Mouse (Mus musculus): ENCODE measurements at regions not wholly inside any gene's neighbourhood (a gene's known extent, or its start where the extent isn't known, plus 50 kb on each side); places are given as distances from the start of the nearest gene placed in this dataset.

DNA sequence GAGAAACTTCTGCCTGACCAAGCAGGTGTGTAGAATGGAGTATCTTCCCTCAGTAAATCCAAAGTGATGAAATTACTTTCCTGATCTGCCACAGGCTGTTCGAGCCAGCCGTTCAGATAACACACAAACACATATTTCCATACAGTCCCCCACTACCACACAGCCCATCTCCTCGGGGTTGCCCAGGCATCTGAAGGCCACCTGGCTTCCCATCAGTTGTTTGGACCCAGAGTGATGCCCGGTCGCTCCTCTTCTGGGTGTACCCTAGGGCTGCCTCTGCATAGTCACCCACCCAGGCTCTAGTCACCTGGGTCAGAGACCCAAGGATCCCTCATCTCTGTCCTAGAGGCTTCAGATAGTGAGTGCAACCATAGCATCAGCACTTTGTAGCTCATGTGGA is 107.9 kb downstream of the CK137956 start:
- in situ Hi-C loops (cut with MseI, MboI): no loop called here

DNA sequence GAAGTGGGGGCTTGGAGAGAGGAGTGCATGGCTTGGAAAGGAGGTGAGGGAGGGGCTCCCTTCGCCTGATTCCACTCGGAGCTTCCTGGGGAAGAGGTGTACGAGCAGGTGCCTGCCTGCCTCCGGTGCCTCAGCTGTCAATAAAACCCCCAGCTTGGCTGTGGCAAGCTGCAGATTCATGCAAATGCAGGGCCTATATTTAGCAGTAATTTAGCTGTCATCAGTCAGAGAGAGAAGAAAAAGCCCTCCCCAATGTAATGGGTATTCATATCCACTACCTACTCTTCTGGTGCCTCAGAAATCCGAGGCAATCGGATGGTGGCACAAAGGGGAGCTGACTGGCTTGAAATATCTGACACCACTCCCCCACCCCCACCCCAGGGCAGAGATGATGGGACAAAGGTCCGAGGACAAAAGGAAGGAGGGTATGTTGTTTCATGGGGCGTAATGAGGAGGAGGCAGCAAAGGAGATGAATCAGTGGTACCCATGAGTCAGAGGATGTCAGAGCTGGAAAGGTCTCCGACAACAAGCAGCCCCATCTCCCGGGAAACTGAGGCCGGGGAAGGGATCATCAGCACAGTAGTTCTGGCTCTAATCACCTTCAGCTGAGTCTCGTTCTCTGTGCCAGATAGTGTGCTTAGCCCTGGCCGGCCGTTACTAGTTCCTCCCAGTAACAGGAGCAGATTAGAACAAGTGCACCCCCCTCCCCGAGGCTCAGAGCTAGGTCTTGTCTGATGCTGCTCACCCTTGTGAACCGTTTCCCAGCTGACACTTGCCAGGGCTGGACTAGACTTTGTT is 109.2 kb downstream of the CK137956 start:
- in situ Hi-C loops (cut with MseI, MboI): no loop called here

DNA sequence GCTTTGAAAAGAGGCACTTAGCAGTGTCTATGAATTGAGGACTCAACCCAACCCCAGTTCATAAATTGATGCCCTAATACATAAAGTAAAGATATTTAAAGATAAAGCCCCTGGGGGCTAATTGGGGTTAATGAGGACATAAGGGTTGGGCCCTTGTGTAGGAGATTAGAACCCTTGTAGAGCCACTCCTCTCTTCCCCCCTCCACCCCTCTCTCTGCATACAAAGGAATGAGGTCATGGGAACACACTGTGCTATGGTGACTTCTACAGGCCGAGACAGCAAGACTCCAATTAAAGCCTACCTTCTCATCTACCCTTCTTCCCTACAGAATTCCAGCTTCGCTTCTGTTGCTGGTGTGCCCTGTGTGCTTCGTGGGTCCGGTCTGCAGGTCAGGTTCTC is 110.5 kb downstream of the CK137956 start:
- in situ Hi-C loops (cut with MseI, MboI): no loop called here

DNA sequence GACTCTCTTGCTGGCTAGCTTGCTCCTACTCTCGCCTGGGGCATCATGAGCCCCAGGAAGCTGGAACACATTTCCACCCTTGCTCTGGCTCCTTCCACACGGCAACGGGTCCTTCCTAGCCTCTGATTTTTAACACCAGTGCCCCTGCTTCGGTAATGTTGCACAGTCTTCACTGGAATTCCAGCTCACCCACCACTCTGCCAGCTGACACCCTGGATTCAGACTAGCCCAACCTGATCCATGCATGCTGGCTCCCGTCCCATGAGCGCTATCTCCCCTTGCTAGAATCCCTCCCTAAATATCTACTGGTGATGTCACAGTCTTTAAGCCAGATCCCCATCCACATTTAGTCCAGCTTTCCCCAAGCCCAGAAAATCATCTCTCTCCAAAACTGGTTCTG is 111.2 kb downstream of the CK137956 start:
- in situ Hi-C loops (cut with MseI, MboI): no loop called here

DNA sequence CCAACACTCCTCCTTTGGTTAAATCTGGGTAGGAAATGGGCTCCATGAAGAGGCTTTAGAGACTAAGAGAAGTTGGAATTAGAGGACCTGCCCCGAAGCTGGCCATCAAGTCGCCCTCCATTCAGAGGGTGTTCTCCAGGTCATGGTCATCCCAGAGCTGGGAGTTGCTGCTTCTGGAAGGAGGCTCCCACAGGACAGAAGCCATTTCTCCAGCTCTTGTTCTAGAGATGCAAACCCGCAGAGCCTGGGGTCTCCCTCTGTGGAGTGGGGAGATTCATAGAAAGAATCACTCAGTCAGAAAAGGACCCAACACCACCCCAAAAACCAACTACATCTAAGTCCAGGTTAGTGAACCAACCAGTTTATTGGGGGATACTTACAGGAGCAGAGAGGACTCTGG is 112.2 kb downstream of the CK137956 start:
- in situ Hi-C loops (cut with MseI, MboI): no loop called here

DNA sequence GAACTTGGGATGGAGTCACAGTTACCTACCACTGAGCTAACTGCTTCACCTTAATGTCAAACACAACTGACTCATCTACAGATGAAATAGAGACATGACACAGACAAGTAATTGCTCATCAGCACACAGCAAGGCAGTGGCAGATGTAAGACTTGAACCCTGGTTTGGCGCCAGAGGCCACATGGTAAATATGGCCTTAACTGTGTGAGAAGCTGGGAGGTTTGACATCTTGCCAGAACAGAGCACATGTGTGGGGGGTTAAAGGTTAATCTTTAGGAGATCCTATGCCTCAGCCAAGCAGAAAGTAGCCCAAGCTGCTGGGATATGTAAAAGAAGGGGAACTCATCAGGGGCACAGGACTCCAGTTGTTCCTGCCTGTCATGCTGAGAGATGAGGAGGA is 114.9 kb downstream of the CK137956 start:
- in situ Hi-C loops (cut with MseI, MboI): no loop called here

DNA sequence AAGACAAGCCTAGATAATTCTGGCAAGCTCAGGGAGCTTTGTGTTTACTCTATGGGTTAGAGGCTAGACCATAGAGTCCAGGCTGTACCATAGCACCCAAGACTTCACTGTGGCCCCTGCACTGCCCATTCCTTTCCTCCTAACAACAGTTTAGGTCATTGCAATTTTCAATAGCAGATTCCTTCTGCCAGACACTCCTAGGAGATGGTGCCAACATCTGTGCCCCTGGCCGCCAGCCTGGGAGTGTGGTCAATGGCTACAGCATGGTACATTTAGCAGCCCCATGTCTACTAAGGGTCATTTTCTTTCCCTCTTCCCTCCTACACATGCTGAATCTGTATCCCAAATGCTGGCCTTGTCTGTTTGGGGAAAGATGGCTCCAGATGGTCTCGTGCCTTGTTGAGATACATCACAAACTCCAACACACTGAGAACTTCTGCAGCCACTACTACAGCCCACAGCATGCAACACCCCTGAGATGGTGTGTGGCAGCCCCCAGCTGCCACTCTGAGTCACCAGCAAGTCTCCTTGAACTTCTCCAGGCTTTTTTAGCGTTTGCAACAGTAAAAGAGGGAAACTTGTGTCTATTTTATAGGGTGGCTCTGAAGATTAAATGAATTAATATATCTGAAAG is 115.9 kb downstream of the CK137956 start:
- in situ Hi-C loops (cut with MseI, MboI): no loop called here

DNA sequence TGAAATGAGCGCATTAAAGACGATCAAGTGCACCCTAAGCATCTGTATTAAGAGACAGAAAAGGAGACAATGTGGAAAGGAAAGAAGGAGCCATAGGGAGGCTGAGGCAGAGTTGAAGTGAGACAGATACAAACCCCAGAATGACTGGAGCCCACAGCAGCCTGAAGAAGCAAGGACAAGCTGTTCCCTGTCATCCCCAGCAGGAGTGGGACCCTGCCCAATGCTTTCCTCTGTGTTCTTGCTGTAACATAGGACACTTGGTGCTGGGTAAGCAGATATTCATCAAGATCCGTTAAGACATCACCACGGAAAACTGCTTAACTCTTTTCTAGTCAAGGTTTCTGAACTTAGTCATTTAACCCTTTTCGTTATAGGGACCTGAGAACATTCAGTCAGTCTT is 121.4 kb downstream of the CK137956 start:
- in situ Hi-C loops (cut with MseI, MboI): no loop called here

DNA sequence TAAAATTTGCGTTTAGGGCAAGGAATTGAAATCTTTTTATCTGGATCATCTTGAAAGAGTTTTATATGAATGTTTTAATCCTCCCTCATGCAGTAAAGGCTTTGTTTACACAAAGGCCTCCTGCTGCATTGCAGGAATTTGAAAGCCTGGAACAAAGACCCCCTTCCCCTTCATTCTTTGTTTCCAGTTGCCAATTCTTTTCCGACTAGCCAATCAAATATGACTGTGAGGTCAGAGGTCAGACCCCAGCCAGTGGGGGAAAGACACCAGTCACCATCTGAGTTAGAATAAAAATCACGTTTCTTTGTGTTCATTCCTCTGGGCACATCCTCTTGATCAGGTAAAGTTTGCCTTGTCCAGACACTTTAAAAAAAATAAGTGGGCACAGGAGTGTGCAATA is 124.4 kb downstream of the CK137956 start:
- in situ Hi-C loops (cut with MseI, MboI): no loop called here

DNA sequence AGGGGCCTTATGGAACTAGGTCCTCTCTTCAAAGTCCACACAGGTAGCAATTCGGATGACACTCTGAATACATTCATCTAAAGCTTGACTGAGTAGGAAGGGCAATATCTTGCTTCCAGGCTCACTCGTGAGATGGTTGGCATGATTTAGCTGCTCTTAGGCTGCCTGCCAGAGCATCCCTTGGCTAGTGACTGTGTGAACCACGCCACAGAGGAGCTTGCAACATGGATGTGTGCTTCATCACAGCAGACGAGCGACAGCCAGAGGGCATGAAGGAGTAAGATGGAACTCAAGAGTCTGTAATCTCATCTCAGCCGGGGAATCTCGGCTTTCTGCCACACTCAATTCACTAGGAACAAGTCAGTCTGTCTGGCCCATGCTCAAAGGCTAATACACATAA is 127.3 kb downstream of the CK137956 start:
- in situ Hi-C loops (cut with MseI, MboI): no loop called here

DNA sequence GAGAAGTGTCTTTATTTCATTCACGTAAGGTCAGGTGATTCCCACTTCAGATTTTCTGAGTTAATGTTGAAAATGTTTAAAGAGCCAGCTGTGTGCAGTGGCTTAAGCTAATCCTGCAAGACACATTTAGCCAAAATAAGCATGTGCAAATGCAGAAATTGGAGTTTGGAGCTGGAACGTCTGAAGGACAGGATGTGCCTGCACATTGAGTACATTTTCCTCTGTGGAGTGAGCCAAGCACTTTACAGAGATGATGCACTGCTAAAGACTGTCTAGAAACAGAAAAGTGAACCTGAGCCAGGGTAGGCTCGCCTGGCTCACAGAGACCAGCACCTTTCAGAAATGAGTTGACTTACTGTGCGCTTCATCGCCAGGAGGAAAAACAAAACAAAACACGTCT is 137.1 kb downstream of the CK137956 start:
- in situ Hi-C loops (cut with MseI, MboI): no loop called here

DNA sequence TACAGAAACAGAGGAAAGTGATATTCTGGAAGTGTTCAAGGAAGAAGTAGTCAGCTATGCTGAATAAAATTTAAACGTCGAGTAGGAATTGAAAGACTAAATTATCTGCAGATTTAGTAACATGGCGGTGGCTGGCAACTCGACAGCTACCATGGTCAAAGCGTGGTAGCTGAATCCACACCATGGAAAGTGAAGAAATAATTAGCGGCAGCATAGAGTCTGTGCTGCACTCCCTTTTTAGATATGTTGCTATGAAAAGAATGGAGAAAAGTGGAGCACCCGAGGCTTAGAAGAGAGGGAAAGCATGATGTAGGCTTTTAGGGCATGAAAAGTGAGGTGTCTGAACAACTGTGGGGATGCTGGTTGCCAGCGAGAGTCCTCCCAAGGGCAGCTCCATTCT is 143.8 kb downstream of the CK137956 start:
- in situ Hi-C loops (cut with MseI, MboI): no loop called here

DNA sequence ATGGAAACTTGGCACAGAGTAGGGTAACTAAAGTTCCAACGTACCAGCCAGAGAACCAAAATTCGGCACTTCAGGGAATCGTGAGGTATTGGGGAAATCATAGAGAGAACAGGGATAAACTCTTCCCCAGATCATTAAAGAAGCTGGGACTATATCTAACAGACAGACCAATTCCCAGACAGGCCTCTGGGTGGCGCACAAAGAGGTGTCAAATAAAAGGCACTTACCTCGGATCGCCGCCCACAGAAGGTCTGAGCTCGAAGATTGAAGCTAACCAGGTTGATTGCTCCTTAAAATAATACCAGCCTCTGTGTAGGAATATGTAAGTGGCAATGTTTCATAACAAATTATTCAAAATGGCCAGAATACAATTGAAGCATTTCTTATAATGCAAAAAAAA is 151.2 kb downstream of the CK137956 start:
- in situ Hi-C loops (cut with MseI, MboI): no loop called here

DNA sequence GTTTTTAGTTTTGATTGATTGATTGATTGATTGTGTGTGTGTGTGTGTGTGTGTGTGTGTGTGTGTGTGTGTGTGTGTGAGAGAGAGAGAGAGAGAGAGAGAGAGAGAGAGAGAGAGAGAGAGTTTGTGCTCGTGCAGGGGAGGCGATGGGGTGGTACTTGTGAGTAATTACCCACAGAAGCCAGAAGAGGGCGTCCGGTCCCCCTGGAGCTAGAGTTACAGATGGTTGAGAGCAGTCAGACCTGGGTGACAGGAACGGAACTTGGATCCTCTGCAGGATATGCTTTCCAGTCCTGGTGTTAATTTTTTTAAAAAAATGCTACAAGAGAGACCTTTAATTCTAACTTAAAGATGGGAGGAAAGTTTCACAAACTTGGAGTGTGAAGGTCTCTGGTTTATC is 151.7 kb downstream of the CK137956 start:
- in situ Hi-C loops (cut with MseI, MboI): no loop called here

DNA sequence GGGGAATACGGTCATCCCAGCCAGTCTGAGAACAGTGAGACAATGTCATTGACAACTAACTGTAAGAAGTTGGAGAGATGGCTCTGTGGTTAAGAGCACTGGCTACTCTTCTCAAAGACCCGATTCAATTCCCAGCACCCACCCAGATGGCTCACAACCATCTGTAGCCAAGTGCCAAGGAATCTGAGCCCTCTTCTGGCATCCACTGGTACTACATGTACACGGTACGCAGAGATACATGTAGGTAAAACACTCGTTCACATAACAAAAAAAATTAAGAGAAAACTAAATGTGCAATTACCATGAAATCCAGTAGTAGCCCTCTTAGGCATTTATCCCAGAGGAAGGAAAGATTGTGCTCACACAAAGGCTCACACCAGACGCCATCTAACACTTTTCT is 156.1 kb downstream of the CK137956 start:
- in situ Hi-C loops (cut with MseI, MboI): no loop called here

DNA sequence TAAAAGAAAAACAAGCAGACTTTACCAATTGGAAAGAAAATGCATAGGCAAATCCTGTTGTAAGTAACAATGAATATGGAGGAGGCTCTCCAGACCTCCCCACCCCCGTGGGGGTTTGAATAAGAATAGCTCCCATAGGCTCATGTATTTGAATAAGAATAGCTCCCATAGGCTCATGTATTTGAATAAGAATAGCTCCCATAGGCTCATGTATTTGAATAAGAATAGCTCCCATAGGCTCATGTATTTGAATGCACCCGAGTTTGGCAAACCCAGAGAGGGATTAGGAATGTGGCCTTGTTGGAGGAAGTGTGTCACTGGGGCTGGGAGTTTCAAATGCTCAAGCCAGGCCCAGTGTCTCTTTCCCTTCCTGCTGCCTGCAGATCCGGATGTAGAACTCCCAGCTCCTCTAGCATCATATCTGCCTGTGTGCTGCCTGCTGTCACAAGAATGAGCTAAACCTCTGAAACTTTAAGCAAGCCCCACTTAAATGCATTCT is 158.7 kb downstream of the CK137956 start:
- in situ Hi-C loops (cut with MseI, MboI): no loop called here

DNA sequence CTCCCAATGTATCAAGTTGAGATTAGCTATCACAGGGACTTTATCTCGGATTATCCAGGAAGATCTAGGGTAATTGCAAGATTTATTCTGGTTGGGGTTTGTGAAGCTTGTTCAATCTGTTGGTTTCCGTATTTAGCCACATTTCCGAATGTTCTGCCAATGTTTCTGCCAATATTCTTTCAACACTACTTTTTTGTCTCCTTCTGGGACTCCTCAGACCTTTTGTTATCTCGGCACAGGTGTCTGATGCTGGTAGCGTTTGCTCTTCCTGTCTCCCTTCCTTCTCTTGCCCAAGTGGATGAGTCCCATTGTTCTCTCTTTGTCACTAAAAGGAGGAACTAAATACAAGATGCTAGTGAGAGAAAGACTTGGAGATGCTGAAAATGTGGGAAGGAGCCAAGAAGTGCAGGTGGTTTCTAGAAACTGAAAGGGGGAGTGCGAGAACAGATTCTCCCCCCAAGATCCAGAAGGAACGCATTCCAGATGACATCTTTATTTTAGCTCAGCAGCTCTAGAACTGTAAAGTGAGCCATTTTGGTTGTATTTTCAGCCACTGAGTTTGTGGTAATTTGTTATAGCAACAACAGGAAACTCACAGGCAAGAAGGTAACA is 159.7 kb downstream of the CK137956 start:
- in situ Hi-C loops (cut with MseI, MboI): no loop called here

DNA sequence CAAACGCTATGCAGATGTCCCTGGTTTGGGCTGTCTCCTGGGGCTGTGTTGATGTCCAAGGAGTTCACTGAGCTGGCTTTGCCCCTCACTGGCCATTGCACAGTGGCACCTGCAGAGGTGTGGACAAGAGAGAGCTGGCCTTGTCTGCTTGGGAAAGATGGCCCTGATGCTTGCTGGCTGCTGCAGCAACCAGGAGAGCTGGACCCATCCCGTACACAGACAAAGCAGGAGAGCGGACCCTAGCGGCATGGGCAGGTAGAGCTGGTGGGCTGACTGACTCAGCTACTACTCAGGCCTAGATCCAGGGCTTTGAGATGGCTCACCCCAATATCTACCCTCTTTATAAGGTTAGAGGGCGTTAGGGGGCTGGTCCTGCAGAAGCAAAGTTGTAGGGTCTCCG is 161.7 kb downstream of the CK137956 start:
- in situ Hi-C loops (cut with MseI, MboI): no loop called here

DNA sequence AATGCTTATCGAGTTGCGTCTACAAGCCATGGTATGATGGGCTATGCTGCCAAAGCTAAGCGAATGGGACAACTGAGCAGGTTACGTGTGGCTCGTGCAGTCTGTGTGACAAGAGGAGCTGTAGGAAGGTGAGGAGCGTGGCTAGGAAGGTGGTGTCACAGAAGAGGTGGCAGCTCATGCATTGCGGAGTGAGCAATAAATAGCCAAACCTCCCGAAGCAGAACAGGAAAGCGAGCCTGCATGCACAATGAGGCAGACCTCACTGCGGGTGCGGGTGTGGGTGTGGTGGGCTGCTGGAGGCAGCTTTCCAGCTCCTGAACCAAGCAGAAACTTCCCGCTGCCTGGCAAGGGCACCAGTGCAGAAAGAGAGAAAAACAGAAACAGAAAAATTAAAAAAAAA is 181.5 kb downstream of the CK137956 start:
- in situ Hi-C loops (cut with MseI, MboI): no loop called here

DNA sequence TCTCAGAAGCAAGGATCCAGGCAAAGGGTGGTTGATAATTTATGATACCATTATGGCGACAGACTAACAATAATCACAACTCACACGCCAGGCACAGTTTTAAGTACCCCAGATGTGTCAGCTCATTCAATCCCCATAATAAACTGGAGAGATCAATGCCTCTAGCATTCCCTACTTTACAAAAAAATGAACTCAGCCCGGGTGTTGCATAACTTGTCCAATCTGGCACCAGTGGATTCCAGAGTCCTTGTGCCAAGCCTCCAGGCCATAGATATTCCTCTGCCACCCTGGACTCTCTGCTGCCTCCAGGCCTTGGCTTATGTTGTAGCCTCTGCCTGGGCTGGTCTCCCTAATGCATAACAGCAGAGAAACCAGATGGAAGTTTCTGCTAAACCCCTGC is 185.0 kb downstream of the CK137956 start:
- in situ Hi-C loops (cut with MseI, MboI): no loop called here

DNA sequence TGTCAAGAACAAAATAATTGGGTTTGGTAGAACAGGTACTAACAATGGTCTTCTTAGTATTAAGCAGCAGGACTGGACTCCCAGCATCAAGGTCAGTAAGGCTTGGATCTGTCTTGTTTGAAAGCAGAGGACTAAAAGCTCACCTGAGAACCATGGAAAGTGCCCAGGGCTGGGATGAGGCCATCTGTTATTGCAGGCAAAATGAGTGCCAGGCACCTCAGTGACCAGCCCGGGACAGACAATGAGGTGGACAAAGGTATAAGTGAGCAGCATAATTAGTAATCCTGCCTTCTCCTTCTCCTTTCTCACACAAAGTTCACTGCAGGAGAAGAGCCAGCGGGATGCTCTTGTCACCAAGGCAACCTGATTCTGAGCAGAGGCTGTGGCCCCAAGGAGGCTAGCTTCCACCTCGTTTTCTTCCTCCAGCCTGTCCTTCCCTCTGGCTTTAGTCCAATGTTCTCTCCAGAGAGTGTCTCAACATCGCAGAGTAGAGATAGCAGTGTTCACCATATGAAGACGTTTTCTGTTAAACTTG is 198.7 kb downstream of the CK137956 start:
- in situ Hi-C loops (cut with MseI, MboI): no loop called here

DNA sequence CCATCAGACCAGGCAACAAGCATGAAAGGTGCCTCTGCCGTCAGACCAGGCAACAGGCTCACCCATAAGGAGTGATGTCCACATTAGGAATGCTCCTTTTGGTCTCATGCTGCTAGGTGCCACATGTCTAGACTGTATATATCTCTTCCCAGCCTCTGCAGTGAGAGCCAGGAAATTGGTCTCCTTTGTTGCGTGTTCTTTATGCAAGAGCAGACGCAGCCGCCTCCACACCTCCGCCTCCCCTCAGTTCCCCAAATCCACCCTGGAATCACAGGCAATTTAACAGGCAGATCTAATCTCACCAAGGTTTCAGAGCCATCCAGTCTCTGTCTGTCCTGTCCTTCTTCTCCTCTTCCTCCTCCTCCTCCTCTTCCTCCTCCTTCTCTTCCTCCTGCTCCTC is 207.0 kb downstream of the CK137956 start:
- in situ Hi-C loops (cut with MseI, MboI): no loop called here

DNA sequence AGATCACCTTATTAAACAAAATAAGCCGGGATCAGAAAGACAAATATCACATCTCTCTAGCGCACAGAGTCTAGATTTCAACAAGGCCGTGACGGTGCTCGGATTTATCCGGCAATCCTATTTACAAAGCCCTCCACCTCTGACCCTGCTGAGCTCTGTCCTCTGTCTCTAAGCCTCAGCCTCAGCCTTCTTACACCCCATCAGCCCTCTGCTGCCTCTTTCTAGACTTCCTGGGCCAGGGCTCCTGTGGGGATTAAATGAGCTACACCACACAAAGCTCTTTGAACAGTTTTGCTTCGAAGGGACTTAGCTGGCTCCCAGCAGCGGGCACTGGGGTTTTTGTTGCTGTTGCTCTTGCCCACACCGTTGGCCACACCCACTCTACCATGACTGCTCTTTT is 211.8 kb downstream of the CK137956 start:
- in situ Hi-C loops (cut with MseI, MboI): no loop called here

Measured in mouse trophoblast stem cell (cell line).